Mouse (Mus musculus) T-helper 1 cell (primary cell): ENCODE results near the gene Grid1.

Experiments
- in situ Hi-C: fragments of 300-600 bp; cut with MboI, MseI; formaldehyde crosslinking; loops from one replicate; pipeline ENCODE4 v1.15.1; 2025; ENCODE audit warnings: high pct_unique_total_duplicates

The Grid1 gene

GRCm38 (mm10) chr14:35198447-35198846 is 378.5 kb downstream of the Grid1 start:
- in situ Hi-C loops, result no loop called here

- in situ Hi-C loops, result no loop called here
Measured at GRCm38 (mm10) chr14:35198899-35199298, 379.0 kb downstream of the Grid1 start.

DNA sequence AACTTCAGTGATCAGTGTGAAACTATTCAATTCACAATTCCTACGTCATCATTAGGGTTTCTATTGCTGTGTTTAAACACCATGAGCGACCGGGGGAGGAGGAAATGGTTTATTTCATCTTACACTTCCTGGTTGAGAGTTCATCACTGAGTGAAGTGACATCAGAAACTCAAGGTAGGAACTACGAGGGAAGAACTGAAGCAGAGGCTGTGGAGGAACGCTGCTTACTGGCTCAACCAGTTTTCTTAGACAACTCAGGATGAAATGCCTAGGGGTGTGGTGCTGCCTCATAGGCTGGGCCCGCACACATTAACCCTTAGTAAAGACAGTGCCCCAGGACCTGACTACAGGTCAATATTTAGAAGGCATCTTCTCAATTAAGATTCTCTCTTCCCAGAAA is 389.5 kb downstream of the Grid1 start:
- in situ Hi-C loops, result no loop called here

- in situ Hi-C loops, result no loop called here
Measured at GRCm38 (mm10) chr14:35219021-35219420, 399.1 kb downstream of the Grid1 start.

DNA sequence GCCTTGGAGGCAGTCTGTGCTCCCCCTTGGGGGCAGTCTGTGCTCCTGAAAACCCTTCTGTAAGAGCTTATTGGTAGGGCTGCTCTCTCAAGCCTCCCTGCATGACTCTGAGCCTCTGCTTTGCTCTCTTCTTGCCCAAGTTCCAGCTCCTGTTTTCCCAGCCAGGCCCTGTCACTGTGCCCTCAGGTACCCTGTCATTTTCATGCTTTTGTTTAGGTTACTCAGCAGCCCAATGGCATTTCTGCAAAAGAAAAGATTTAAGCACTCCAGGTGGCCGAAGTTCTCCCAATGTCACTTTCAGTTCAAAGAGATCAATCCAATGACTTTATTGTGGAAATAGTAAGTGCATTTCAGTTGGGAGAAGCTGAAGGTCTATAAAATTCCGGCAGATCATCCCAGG is 402.3 kb downstream of the Grid1 start:
- in situ Hi-C loops, result no loop called here

- in situ Hi-C loops, result no loop called here
Measured at GRCm38 (mm10) chr14:35227581-35227980, 407.7 kb downstream of the Grid1 start.

- in situ Hi-C loops, result no loop called here
Measured at GRCm38 (mm10) chr14:35231384-35231783, 411.5 kb downstream of the Grid1 start.

DNA sequence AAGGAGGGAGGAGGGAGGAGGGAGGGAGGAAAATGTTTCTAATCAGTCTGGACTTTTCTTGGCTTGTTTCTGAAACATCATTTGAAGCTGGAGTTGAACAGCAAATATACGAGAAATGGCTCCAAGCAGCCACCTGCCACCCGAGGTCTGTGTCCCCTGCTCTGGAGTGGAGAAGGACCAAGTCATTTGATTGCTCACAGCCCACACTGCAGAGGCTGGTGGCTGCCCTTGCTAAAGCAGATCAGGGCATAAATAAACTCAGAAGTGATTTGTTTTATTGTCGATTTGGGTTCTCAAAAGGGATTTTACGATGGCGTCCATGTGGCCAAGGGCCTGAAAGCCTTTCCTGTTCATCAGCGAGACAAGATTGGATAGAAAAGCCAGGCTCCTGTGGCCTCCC is 423.0 kb downstream of the Grid1 start:
- in situ Hi-C loops, result no loop called here

DNA sequence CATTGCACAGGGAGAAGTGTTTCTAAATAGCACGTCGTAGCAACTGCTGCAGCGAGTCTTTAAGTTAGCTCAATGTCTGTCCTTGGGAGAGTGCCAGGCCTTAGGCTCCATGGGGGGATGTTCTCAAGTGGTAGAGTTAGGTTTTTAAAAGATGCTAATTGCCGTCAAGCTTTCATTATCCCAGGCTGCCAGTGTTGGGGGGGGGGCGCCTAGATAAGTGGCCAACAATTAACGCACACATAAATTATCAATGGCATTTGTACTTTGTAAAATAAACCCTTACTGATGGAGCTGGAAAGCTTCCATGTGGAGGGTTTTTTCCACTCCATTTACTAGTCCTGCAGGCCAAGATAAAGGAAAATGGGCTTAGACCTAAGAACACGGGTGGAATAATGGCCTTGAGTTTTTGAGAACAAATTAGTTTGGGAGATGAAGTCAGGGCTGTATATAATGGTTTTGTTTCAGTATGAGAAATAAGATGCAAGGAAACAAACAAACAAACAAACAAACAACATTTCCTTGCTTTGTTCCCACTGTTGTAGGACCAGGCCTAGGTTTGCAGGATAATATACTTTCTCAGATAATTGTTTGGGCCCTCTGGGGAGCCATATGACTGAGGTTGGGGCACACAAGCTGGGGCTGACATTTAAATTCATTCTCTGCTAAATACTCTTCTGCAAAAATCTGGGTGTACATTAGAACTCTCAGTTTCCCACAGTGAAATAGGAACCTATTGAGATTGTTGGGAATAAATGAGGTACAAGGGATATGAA is 425.1 kb downstream of the Grid1 start:
- in situ Hi-C loops, result no loop called here

DNA sequence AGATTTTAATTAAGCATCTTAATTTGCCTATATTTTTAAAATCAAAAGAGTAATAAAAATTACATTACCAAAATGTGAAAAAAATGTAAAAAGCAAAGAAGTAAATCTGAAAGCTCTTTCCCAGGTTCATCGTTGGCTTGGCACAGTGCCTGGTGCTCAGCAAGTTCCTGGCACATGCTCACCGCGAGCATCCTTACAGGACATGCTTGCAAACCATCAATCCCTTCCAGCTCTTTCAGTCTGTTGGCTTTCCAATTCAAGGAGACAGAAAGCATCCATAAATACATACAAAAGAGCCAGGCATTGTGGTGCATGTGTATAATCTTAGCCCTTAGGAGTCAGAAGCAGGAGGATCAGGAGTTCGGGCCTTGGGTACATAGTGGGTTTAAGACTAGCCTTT is 430.5 kb downstream of the Grid1 start:
- in situ Hi-C loops, result no loop called here

GRCm38 (mm10) chr14:35254477-35254876 is 434.6 kb downstream of the Grid1 start:
- in situ Hi-C loops, result no loop called here

GRCm38 (mm10) chr14:35270260-35270659 is 450.4 kb downstream of the Grid1 start:
- in situ Hi-C loops, result loop anchor here (10.0 kb wide), 1 partner anchor 1795 kb away; the partner anchor contains the start of gene Lrit2

- in situ Hi-C loops, result no loop called here
Measured at GRCm38 (mm10) chr14:35309201-35309600, 489.3 kb downstream of the Grid1 start.

- in situ Hi-C loops, result no loop called here
Measured at GRCm38 (mm10) chr14:35313380-35314299, 493.7 kb downstream of the Grid1 start.

- in situ Hi-C loops, result no loop called here
Measured at GRCm38 (mm10) chr14:35326306-35326705, 506.4 kb downstream of the Grid1 start.

- in situ Hi-C loops, result no loop called here
Measured at GRCm38 (mm10) chr14:35336561-35336960, 516.7 kb downstream of the Grid1 start.

DNA sequence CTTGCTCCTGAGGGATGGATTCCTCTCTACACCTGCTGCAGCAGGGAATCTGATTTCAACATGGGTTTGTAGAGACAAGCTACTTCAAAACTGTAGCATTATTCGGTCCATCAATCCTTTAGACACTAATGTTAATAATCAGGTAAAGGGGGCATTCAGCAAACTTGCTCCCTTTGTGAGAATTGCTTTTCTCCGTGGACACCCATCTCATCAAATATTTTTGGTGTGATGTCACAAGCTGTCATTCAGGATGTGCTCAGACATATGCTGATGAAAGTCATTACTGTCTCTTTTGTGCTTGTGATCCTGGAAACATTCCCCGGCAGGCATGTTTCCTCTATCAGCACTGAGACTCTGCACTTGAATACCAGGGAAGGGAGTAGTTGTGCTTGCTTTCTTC is 536.1 kb downstream of the Grid1 start:
- in situ Hi-C loops, result no loop called here

DNA sequence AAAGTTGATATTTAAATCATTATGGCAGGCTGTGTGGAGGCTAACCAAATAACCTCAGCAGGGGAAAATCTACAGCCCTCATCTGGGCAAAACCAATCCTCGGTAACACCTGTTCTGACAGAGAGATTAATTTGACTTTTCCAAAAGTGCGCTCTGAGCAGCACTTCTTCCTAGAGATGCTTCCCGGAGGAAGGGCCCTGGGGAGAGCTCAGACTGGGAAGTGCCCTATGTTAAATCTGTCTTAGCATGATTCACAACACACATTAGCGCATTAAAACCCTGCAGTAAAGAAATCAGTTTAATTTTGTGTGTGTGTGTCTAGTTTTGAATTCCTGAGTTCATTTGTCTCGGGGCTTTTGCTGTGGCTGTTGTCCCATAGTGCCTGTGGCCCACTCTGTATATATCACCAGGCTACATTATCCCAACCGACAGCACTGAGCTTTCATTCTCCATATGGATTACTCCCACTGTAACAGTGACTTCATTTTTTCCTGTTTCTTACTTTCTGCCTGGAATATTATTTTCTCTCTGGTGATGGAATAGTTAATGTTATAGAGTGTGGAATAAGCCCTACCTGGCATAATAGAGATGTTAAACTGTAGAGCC is 536.7 kb downstream of the Grid1 start:
- in situ Hi-C loops, result no loop called here

- in situ Hi-C loops, result no loop called here
Measured at GRCm38 (mm10) chr14:35358136-35358821, 538.4 kb downstream of the Grid1 start.

DNA sequence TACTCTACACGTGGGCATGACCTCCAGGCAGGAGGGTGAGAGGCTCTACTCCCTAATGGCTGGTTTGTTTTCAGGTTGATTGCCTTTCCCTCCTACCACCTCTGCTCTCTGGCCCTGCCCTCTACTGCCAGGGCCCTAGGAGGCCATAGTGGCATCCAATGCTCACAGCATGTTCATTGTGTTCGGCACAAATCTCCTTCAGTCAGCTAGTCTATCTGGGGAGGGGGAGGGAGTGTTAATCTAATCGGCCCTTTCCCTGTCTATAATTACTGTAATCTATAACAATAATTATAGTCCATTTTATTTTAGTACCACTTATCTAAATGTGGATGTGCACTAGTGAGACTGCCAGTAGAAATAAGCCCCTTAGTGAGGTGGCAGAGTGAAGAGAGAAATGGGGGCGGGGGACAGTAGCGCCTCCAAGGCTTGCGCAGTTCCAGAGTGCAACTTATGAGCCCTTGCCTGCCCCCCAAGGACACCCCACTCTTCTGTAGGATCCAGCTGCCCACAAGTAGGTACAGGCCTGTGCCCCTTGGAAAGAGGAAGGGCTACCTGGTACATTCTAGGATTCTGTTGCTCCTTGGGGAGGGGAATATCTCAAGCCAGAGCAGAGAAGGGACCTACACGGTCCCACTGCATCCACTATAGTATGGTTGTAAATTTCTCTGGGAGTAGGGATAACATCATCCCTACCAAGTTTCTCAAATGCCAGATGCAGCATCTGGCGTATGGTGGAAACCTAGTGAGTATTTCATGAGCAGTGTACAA is 545.5 kb downstream of the Grid1 start:
- in situ Hi-C loops, result no loop called here

DNA sequence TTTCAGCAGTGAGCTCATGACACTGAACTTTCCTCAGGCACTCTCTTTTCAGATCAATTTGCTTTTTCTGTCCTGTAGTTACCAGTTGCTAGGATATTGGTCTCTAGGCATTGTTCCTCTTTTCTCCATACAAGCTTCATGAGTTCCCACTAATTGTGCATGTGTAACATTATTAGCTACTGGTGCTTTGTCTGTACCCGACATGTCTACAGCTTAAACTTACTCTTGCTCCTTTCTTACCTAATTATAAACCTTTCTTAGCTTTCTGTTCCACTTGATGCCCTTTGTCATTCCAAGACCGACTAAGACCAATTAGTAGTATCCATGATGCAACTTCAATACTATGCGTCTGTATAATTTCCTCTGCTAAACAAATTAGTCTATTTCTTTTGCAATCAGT is 554.5 kb downstream of the Grid1 start:
- in situ Hi-C loops, result no loop called here
